Mouse (Mus musculus) myocyte (in vitro differentiated cells): Measurements from ENCODE around the gene 3110082I17Rik. TPM values are rescaled to one million over a fixed set of nuclear protein-coding genes. Genes with fewer than 3 reads are reported as not detected.

ENCODE experiments used
- H3K27me3 ChIP-seq: one replicate; pipeline ENCODE4 v1.6.1; 2011; ENCODE audit not compliant: control insufficient read depth, insufficient read depth, insufficient read length
- H3K36me3 ChIP-seq: one replicate; pipeline ENCODE4 v1.6.1; 2011; ENCODE audit not compliant: control insufficient read depth, insufficient read depth
- H3K4me2 ChIP-seq: one replicate; pipeline ENCODE4 v1.6.1; 2011; ENCODE audit warnings: low read depth, control low read depth
- H3K4me3 ChIP-seq: one replicate; pipeline ENCODE4 v1.5.1; 2011; ENCODE audit warnings: mild to moderate bottlenecking, control low read depth, moderate library complexity
- H3K79me2 ChIP-seq: one replicate; pipeline ENCODE4 v1.6.1; 2011; ENCODE audit not compliant: control insufficient read depth, insufficient read depth
- H3ac ChIP-seq: one replicate; pipeline ENCODE4 v1.6.1; 2011; ENCODE audit not compliant: control insufficient read depth, insufficient read length
- CEBPB ChIP-seq: IDR thresholded peaks from 2 replicates; pipeline ENCODE4 v1.6.1; 2011; ENCODE audit warnings: mild to moderate bottlenecking, moderate library complexity; ENCODE audit not compliant: poor library complexity, insufficient read depth, severe bottlenecking
- E2F4 ChIP-seq: IDR thresholded peaks from one replicate; pipeline ENCODE4 v1.6.1; 2011; ENCODE audit warnings: mild to moderate bottlenecking, control low read depth, moderate library complexity; ENCODE audit not compliant: insufficient read depth
- MAX ChIP-seq: IDR thresholded peaks from one replicate; pipeline ENCODE4 v1.6.1; 2011; ENCODE audit warnings: low read depth, mild to moderate bottlenecking, control low read depth
- MYOD1 ChIP-seq, 3 experiments: IDR thresholded peaks; one replicate each; pipeline ENCODE4 v1.6.1; 2011; ENCODE audit warnings: control low read depth in 2 of 3, low read depth in 2 of 3, mild to moderate bottlenecking in 2 of 3, moderate library complexity in 1 of 3; ENCODE audit not compliant: insufficient read length in 2 of 3, control insufficient read depth in 1 of 3
- MYOG ChIP-seq, 3 experiments: IDR thresholded peaks; one replicate each; pipeline ENCODE4 v1.6.1; 2011; ENCODE audit warnings: control low read depth in 2 of 3, low read depth in 2 of 3, mild to moderate bottlenecking in 2 of 3; ENCODE audit not compliant: insufficient read length in 2 of 3, control insufficient read depth in 1 of 3, insufficient read depth in 1 of 3
- POLR2A ChIP-seq: IDR thresholded peaks from one replicate; pipeline ENCODE4 v1.6.1; 2011; ENCODE audit warnings: low read depth, mild to moderate bottlenecking, control low read depth, moderate library complexity; ENCODE audit not compliant: insufficient read length
- POLR2AphosphoS2 ChIP-seq: IDR thresholded peaks from one replicate; pipeline ENCODE4 v1.6.1; 2011; ENCODE audit warnings: low read depth, control low read depth; ENCODE audit not compliant: insufficient read length
- REST ChIP-seq: IDR thresholded peaks from one replicate; pipeline ENCODE4 v1.6.1; 2011; ENCODE audit warnings: mild to moderate bottlenecking, control low read depth, moderate library complexity; ENCODE audit not compliant: insufficient read depth, insufficient read length
- SRF ChIP-seq: IDR thresholded peaks from one replicate; pipeline ENCODE4 v1.6.1; 2011; ENCODE audit warnings: low read depth; ENCODE audit not compliant: control insufficient read depth, insufficient read length
- TCF12 ChIP-seq: IDR thresholded peaks from one replicate; pipeline ENCODE4 v1.6.1; 2011; ENCODE audit warnings: mild to moderate bottlenecking, control low read depth; ENCODE audit not compliant: poor library complexity, insufficient read depth, severe bottlenecking
- TCF3 ChIP-seq: IDR thresholded peaks from one replicate; pipeline ENCODE4 v1.6.1; 2011; ENCODE audit warnings: low read depth, control low read depth; ENCODE audit not compliant: insufficient read length
- USF1 ChIP-seq: IDR thresholded peaks from one replicate; pipeline ENCODE4 v1.6.1; 2011; ENCODE audit warnings: low read depth, mild to moderate bottlenecking, control low read depth, moderate library complexity
- polyA plus RNA-seq: library from polyadenylated mRNA; unstranded; fragments of >200 nt; fragmentation: generic; extraction: Trizol; gene quantifications from one replicate; pipeline ENCODE4 v1.2.1, GENCODE M21; 2012; ENCODE audit warnings: missing spikeins

Gene 3110082I17Rik
- polyA plus RNA-seq, 1 experiment, result 16.4 TPM

DNA sequence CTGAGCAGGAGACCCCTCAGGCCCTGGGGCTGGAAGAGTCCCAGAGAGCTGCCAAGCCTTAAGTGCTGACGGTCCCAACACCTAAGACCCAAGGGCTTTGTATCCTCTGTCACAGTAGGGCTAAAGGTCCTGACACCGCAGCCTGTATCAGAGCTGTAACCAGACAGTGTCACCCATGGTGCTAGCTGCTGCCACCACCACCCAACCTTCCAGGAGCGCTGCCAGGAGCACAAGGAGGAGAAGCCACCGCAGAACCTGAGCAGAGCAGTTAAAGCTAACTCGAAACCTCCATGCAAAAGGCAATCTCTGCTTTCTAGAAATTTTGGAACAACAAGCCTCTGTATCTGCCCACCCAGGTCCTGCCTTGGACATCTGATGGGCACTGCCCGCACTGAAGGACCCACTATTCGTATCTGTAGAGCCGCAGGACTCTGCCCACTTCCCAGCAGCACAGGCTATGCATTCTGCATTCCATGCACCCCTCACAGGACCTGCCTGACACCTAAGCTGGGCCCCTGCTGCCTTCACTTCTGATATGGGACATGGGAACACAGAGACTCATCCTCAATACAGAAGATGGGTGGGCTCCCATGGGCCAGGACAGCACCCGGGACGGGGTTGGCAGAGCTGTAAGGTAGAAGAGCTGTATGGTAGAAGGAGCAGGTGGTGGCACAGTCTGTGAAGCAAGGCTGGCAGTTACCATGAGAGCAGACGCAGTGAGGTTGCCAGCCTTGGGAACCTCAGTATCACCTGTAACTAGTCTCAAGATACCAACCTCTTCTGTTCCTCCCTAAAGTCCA is 19.2 kb downstream of the 3110082I17Rik start:
- no peak overlapping the region for H3ac ChIP-seq
- no peaks in the 10 kb centered on the region for H3K27me3 ChIP-seq
- no peaks in the 10 kb centered on the region for H3K79me2 ChIP-seq
- H3K4me2 ChIP-seq, result no peak overlapping the region
- no peak overlapping the region for H3K4me3 ChIP-seq
- no peaks in the 10 kb centered on the region for H3K36me3 ChIP-seq
- TF ChIP-seq POLR2A (no peak), TCF12 (no peak), E2F4 (no peak), REST (no peak), MYOD1 (IDR thresholded peaks at IDR 0.05; ENCODE audit: control insufficient read depth in 1 of 3, insufficient read length in 2 of 3, low read depth in 2 of 3) (no peak), MYOG (IDR thresholded peaks at IDR 0.05; ENCODE audit: control insufficient read depth in 1 of 3, insufficient read depth in 1 of 3, insufficient read length in 2 of 3, low read depth in 2 of 3) (no peak), USF1 (no peak)

DNA sequence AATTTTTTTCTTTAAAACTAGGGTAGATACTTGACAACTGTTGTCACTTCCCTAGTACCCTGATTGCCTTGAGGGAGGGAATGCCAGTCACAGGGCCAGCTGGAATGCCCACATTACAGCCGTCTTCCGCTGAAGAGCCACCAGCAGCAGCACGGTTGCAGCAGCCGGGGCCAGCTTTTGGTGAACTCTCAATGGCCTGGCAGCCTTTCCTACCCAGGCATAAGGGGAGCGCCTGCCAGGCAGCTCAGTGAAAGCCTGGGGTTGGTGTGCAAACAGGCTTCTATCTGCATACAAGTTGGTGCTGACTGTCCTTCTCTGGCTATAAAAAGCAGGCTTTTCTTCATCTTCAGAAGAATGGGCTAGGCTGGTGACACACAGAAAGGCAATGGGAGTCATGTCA is 19.9 kb downstream of the 3110082I17Rik start:
- H3K79me2 ChIP-seq, result no peaks in the 10 kb centered on the region
- TF ChIP-seq MYOD1 (IDR thresholded peaks at IDR 0.05; ENCODE audit: control insufficient read depth in 1 of 3, insufficient read length in 2 of 3, low read depth in 2 of 3) (no peak), TCF12 (no peak), MYOG (IDR thresholded peaks at IDR 0.05; ENCODE audit: control insufficient read depth in 1 of 3, insufficient read depth in 1 of 3, insufficient read length in 2 of 3, low read depth in 2 of 3) (no peak), MAX (no peak), REST (no peak), SRF (no peak), CEBPB (no peak), TCF3 (no peak), POLR2AphosphoS2 (no peak), E2F4 (no peak), POLR2A (no peak), USF1 (no peak)
- H3K36me3 ChIP-seq, result no peaks in the 10 kb centered on the region
- H3K4me2 ChIP-seq, result no peak overlapping the region
- H3K27me3 ChIP-seq, result no peaks in the 10 kb centered on the region
- no peak overlapping the region for H3ac ChIP-seq
- H3K4me3 ChIP-seq, result no peak overlapping the region

DNA sequence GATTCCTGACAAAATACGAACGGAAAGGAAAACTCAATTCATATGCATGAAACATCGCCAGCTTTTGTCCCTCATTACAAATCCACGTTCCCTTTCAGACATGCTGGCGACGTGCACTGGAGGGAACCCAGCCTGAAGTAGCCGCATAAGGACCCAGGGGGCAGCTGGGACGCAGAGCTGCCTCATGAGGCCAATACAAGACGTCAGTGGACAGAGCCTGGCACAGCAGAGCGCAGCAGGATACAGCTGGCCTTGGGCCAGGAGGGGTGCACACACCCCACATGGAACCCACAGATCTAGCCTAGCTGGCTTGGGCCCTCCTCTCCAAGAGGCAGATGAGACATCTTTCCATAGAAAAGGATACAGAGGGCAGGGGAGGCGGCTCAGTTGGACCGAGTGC is 21.9 kb downstream of the 3110082I17Rik start:
- Histone ChIP-seq H3K4me2 (no peak overlapping the region), H3K36me3 (no peaks in the 10 kb centered on the region), H3K79me2 (no peaks in the 10 kb centered on the region), H3K4me3 (no peak overlapping the region), H3K27me3 (no peaks in the 10 kb centered on the region), H3ac (no peak overlapping the region)
- TF ChIP-seq MYOG (IDR thresholded peaks at IDR 0.05; ENCODE audit: control insufficient read depth in 1 of 3, insufficient read depth in 1 of 3, insufficient read length in 2 of 3, low read depth in 2 of 3), result no peak
- no peak for TF ChIP-seq SRF
- TF ChIP-seq USF1, result no peak
- TF ChIP-seq MAX, result no peak
- TF ChIP-seq TCF12, result no peak
- no peak for TF ChIP-seq E2F4
- TF ChIP-seq POLR2A, result no peak
- no peak for TF ChIP-seq MYOD1 (IDR thresholded peaks at IDR 0.05; ENCODE audit: control insufficient read depth in 1 of 3, insufficient read length in 2 of 3, low read depth in 2 of 3)
- TF ChIP-seq POLR2AphosphoS2, result no peak
- no peak for TF ChIP-seq CEBPB
- no peak for TF ChIP-seq TCF3
- TF ChIP-seq REST, result no peak

DNA sequence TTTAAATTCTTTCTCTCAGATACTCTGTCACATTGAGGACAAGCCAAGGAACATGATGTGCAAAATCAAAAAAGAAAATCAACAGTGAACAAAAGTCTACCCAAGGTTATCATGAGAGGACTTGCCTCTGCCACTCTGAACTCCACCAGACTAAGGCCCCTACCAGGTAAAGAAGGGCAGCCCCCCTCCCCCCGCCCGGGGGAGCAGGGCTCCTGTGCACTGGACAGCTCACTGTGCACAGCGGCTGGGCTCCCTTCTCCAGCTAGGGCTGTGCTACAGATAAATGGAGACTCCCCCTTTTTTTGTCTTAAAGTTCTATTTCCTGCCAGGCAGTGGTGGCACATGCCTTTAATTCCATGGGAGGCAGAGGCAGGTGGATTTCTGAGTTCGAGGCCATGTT is 22.6 kb downstream of the 3110082I17Rik start:
- H3K36me3 ChIP-seq, result no peaks in the 10 kb centered on the region
- H3ac ChIP-seq, result no peak overlapping the region
- no peak for TF ChIP-seq SRF
- no peak for TF ChIP-seq TCF12
- TF ChIP-seq POLR2AphosphoS2, result no peak
- no peak for TF ChIP-seq MYOD1 (IDR thresholded peaks at IDR 0.05; ENCODE audit: control insufficient read depth in 1 of 3, insufficient read length in 2 of 3, low read depth in 2 of 3)
- TF ChIP-seq REST, result no peak
- H3K4me3 ChIP-seq, result no peak overlapping the region
- no peaks in the 10 kb centered on the region for H3K79me2 ChIP-seq
- H3K27me3 ChIP-seq, result no peaks in the 10 kb centered on the region
- H3K4me2 ChIP-seq, result no peak overlapping the region

DNA sequence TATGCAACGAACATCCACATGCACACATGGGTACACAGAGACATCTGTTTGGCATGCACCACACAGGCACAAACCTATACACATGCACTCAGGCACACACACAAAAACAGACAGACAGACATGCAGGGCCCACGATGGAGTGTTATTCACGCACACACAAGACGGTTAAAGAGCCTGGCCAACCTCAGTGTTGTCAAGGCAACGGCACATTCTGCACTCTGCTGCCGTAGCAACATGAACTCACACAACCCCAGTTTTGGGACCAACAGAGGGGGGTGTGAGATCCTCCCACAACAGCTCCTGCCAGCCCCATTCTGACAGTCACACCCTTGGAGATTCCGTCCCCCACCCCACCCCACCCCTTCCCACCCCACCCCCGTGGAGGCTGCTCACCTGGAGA is 25.4 kb downstream of the 3110082I17Rik start:
- no peaks in the 10 kb centered on the region for H3K36me3 ChIP-seq
- H3K27me3 ChIP-seq, result no peaks in the 10 kb centered on the region
- TF ChIP-seq E2F4 (no peak), REST (no peak), MAX (no peak), SRF (no peak), POLR2AphosphoS2 (no peak), CEBPB (no peak), MYOG (IDR thresholded peaks at IDR 0.05; ENCODE audit: control insufficient read depth in 1 of 3, insufficient read depth in 1 of 3, insufficient read length in 2 of 3, low read depth in 2 of 3) (no peak), POLR2A (no peak), TCF3 (no peak), TCF12 (no peak), MYOD1 (IDR thresholded peaks at IDR 0.05; ENCODE audit: control insufficient read depth in 1 of 3, insufficient read length in 2 of 3, low read depth in 2 of 3) (no peak), USF1 (no peak)
- no peak overlapping the region for H3K4me2 ChIP-seq
- H3K79me2 ChIP-seq, result no peaks in the 10 kb centered on the region
- no peak overlapping the region for H3ac ChIP-seq
- H3K4me3 ChIP-seq, result no peak overlapping the region
